Mouse (Mus musculus): Measurements from ENCODE around the gene Mccc1. TPM values are rescaled to one million over a fixed set of nuclear protein-coding genes. Genes with fewer than 3 reads are reported as not detected.

The Mccc1 gene
- polyA plus RNA-seq, 1 experiment from 2014 or later = 35.7 TPM

GRCm38 (mm10) chr3:35971149-35971548 is 29.3 kb downstream of the Mccc1 start:
- 93% methylated on average over 12 of the region's 12 CpGs for WGBS
- H3K4me2 ChIP-seq (replicated peaks; ENCODE audit: low read depth, low read length) = no peak overlapping the region
- no peaks in the 10 kb centered on the region for H3K36me3 ChIP-seq (ENCODE audit: control insufficient read depth, insufficient read depth, low read length)
- no peaks in the 10 kb centered on the region for H3K27me3 ChIP-seq (ENCODE audit: control insufficient read depth, insufficient read depth, low read length)
- DNase-seq (ENCODE audit: low spot score) = no peak
- no peak overlapping the region for H3K27ac ChIP-seq (ENCODE audit: low read depth, low read length)
- no peak overlapping the region for H3K9ac ChIP-seq (ENCODE audit: low read depth, low read length)
- no peaks in the 10 kb centered on the region for H3K9me3 ChIP-seq (ENCODE audit: control insufficient read depth, low read length)
- H3K4me1 ChIP-seq (replicated peaks; ENCODE audit: control insufficient read depth, insufficient read depth, low read length) = no peaks in the 10 kb centered on the region
- H3K4me3 ChIP-seq (ENCODE audit: low read depth, low read length) = no peak overlapping the region
- ATAC-seq (ENCODE audit: low FRiP score) = no peak

DNA sequence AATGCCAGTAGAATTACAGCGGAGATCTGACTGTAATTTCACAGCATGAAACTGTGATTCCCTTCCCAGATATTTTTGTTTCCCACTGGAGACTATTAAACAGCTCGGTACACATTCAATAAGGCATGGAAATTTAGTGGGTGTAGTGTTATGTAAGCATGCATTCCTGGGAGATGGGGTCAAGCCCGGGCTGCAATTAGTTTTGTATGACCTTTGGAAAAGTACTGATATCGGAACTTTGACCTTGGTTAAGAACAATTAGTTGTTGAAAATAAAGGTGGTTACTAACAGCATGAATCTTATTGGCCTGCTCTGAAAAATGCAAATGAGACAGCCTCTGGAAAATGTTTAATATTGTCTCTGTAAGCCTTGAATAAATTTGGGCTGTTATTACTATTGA is 30.0 kb downstream of the Mccc1 start:
- DNase-seq (ENCODE audit: low spot score) (no peak), ATAC-seq (ENCODE audit: low FRiP score) (no peak)
- no peak overlapping the region for H3K4me3 ChIP-seq (ENCODE audit: low read depth, low read length)
- H3K4me2 ChIP-seq (replicated peaks; ENCODE audit: low read depth, low read length) = no peak overlapping the region
- WGBS = 89% methylated on average over 4 of the region's 4 CpGs
- no peak overlapping the region for H3K27ac ChIP-seq (ENCODE audit: low read depth, low read length)
- no peaks in the 10 kb centered on the region for H3K9me3 ChIP-seq (ENCODE audit: control insufficient read depth, low read length)
- H3K27me3 ChIP-seq (ENCODE audit: control insufficient read depth, insufficient read depth, low read length) = no peaks in the 10 kb centered on the region
- H3K36me3 ChIP-seq (ENCODE audit: control insufficient read depth, insufficient read depth, low read length) = no peaks in the 10 kb centered on the region
- H3K9ac ChIP-seq (ENCODE audit: low read depth, low read length) = no peak overlapping the region
- H3K4me1 ChIP-seq (replicated peaks; ENCODE audit: control insufficient read depth, insufficient read depth, low read length) = no peaks in the 10 kb centered on the region

GRCm38 (mm10) chr3:35967366-35967921 is 33.0 kb downstream of the Mccc1 start:
- DNase-seq (ENCODE audit: low spot score) = no peak
- WGBS = 96% methylated on average over 8 of the region's 8 CpGs
- H3K4me2 ChIP-seq (replicated peaks; ENCODE audit: low read depth, low read length) = no peak overlapping the region
- no peaks in the 10 kb centered on the region for H3K4me1 ChIP-seq (replicated peaks; ENCODE audit: control insufficient read depth, insufficient read depth, low read length)
- no peaks in the 10 kb centered on the region; the same call in 1 of the 2 replicates for H3K36me3 ChIP-seq (ENCODE audit: control insufficient read depth, insufficient read depth, low read length)
- H3K27ac ChIP-seq (ENCODE audit: low read depth, low read length) = no peak overlapping the region
- H3K27me3 ChIP-seq (ENCODE audit: control insufficient read depth, insufficient read depth, low read length) = no peaks in the 10 kb centered on the region
- H3K9ac ChIP-seq (ENCODE audit: low read depth, low read length) = no peak overlapping the region
- no peak for ATAC-seq (ENCODE audit: low FRiP score)
- no peaks in the 10 kb centered on the region for H3K9me3 ChIP-seq (ENCODE audit: control insufficient read depth, low read length)
- no peak overlapping the region for H3K4me3 ChIP-seq (ENCODE audit: low read depth, low read length)

- no peak overlapping the region for H3K27ac ChIP-seq (ENCODE audit: low read depth, low read length)
- H3K27me3 ChIP-seq (ENCODE audit: control insufficient read depth, insufficient read depth, low read length) = no peaks in the 10 kb centered on the region
- DNase-seq (ENCODE audit: low spot score) (no peak), ATAC-seq (ENCODE audit: low FRiP score) (no peak)
- H3K36me3 ChIP-seq (ENCODE audit: control insufficient read depth, insufficient read depth, low read length) = no peaks in the 10 kb centered on the region; the same call in 1 of the 2 replicates
- no peak overlapping the region for H3K4me2 ChIP-seq (replicated peaks; ENCODE audit: low read depth, low read length)
- H3K9me3 ChIP-seq (ENCODE audit: control insufficient read depth, low read length) = no peaks in the 10 kb centered on the region
- H3K4me3 ChIP-seq (ENCODE audit: low read depth, low read length) = no peak overlapping the region
- no peaks in the 10 kb centered on the region for H3K4me1 ChIP-seq (replicated peaks; ENCODE audit: control insufficient read depth, insufficient read depth, low read length)
- no peak overlapping the region for H3K9ac ChIP-seq (ENCODE audit: low read depth, low read length)
- 89% methylated on average over 2 of the region's 2 CpGs for WGBS
Measured at GRCm38 (mm10) chr3:35966493-35966892, 34.0 kb downstream of the Mccc1 start.

DNA sequence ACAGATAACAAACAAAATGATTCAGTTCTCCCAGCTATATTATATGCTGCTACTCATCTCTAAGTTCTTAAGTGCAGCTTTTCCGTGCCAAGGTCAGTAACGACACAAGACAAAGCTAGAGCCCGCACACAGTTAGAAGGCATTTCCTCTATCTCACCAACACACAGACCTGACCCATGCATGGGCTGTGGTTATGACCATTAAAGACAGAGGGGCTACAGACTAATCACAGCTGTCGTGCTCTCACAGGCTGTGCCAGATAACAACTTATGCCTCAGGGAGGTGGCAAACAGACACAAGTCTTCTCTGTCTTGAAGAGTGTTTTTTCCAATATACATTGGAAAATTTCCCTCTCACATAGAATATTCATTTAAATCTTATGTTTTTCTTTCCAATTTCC is 35.5 kb downstream of the Mccc1 start:
- DNase-seq (ENCODE audit: low spot score) (no peak), ATAC-seq (ENCODE audit: low FRiP score) (no peak)
- Histone ChIP-seq H3K27ac (ENCODE audit: low read depth, low read length) (no peak overlapping the region), H3K36me3 (ENCODE audit: control insufficient read depth, insufficient read depth, low read length) (no peaks in the 10 kb centered on the region; the same call in 1 of the 2 replicates), H3K4me2 (replicated peaks; ENCODE audit: low read depth, low read length) (no peak overlapping the region), H3K4me3 (ENCODE audit: low read depth, low read length) (no peak overlapping the region), H3K9me3 (ENCODE audit: control insufficient read depth, low read length) (no peaks in the 10 kb centered on the region), H3K9ac (ENCODE audit: low read depth, low read length) (no peak overlapping the region), H3K4me1 (replicated peaks; ENCODE audit: control insufficient read depth, insufficient read depth, low read length) (no peaks in the 10 kb centered on the region), H3K27me3 (ENCODE audit: control insufficient read depth, insufficient read depth, low read length) (no peaks in the 10 kb centered on the region)
- 92% methylated on average over 4 of the region's 4 CpGs for WGBS

DNA sequence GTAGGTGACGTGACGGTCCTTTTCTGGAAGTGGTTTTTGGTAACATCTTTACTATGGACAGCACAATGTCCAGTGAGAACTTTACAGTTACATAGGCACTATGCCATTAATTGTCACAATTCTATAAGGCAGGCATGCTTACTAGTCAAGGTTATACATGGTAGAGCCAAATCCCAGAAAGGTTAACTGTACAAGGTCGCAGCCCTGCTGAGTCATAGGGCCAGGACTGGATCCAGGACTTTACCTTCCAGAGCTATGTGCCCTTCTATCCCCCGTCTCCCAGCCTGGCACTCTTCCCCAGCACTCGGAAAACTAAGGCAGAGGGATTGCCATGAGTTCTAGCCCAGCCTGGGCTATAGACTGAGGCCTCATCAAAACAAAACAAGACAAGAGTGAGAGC is 36.6 kb downstream of the Mccc1 start:
- Histone ChIP-seq H3K4me3 (ENCODE audit: low read depth, low read length) (no peak overlapping the region), H3K27ac (ENCODE audit: low read depth, low read length) (no peak overlapping the region), H3K4me1 (replicated peaks; ENCODE audit: control insufficient read depth, insufficient read depth, low read length) (no peaks in the 10 kb centered on the region), H3K4me2 (replicated peaks; ENCODE audit: low read depth, low read length) (no peak overlapping the region), H3K27me3 (ENCODE audit: control insufficient read depth, insufficient read depth, low read length) (no peaks in the 10 kb centered on the region), H3K9ac (ENCODE audit: low read depth, low read length) (no peak overlapping the region), H3K36me3 (ENCODE audit: control insufficient read depth, insufficient read depth, low read length) (no peaks in the 10 kb centered on the region; the same call in 1 of the 2 replicates), H3K9me3 (ENCODE audit: control insufficient read depth, low read length) (no peaks in the 10 kb centered on the region)
- ATAC-seq (ENCODE audit: low FRiP score) (no peak), DNase-seq (ENCODE audit: low spot score) (no peak)
- 90% methylated on average over 5 of the region's 5 CpGs for WGBS

DNA sequence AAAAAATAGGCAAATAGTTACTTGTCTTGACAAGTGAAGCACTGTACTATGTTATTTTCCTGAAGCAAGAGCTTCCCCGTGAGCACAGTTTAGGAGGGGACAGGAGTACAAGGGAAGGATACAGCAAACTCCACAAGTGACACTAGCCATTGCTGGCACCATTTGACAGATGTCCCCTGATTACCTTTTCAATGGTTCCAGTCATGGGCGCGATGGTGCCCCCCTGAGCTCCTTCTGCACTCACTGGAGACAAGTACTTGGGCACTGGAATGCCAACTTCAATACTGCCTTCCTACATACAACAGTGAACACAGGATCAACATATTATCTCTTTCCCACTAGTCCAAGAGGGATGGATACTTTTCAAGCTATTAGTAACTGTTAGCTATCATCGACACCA is 37.1 kb downstream of the Mccc1 start:
- H3K9me3 ChIP-seq (ENCODE audit: control insufficient read depth, low read length) = no peaks in the 10 kb centered on the region
- H3K36me3 ChIP-seq (ENCODE audit: control insufficient read depth, insufficient read depth, low read length) = no peaks in the 10 kb centered on the region; the same call in 1 of the 2 replicates
- no peak overlapping the region for H3K9ac ChIP-seq (ENCODE audit: low read depth, low read length)
- no peak for ATAC-seq (ENCODE audit: low FRiP score)
- H3K4me1 ChIP-seq (replicated peaks; ENCODE audit: control insufficient read depth, insufficient read depth, low read length) = no peaks in the 10 kb centered on the region
- H3K27ac ChIP-seq (ENCODE audit: low read depth, low read length) = no peak overlapping the region
- H3K4me2 ChIP-seq (replicated peaks; ENCODE audit: low read depth, low read length) = no peak overlapping the region
- 91% methylated on average over 4 of the region's 4 CpGs for WGBS
- H3K27me3 ChIP-seq (ENCODE audit: control insufficient read depth, insufficient read depth, low read length) = no peaks in the 10 kb centered on the region
- DNase-seq (ENCODE audit: low spot score) = no peak
- no peak overlapping the region for H3K4me3 ChIP-seq (ENCODE audit: low read depth, low read length)

DNA sequence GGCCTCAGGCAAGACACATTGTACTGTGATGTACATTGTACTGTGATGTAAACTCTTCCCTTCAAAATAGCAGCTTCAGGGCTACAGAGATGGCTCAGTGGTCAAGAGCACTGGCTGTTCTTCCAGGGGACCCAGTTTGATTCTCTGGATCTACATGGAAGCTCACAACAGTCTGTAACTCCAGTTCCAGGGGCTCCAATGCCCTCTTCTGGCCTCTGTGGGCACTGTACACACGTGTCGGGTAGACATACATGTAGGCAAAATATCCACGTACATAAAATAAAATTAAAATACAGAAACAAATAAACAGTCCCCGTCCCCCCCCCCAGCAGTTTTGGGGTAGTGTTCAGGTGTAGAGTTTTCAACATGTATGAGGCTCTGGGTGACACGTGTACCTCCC is 37.5 kb downstream of the Mccc1 start:
- H3K36me3 ChIP-seq (ENCODE audit: control insufficient read depth, insufficient read depth, low read length) = no peaks in the 10 kb centered on the region; the same call in 1 of the 2 replicates
- no peak overlapping the region for H3K9ac ChIP-seq (ENCODE audit: low read depth, low read length)
- no peaks in the 10 kb centered on the region for H3K9me3 ChIP-seq (ENCODE audit: control insufficient read depth, low read length)
- DNase-seq (ENCODE audit: low spot score) (no peak), ATAC-seq (ENCODE audit: low FRiP score) (no peak)
- 89% methylated on average over 5 of the region's 5 CpGs for WGBS
- no peak overlapping the region for H3K4me2 ChIP-seq (replicated peaks; ENCODE audit: low read depth, low read length)
- no peak overlapping the region for H3K27ac ChIP-seq (ENCODE audit: low read depth, low read length)
- no peak overlapping the region for H3K4me3 ChIP-seq (ENCODE audit: low read depth, low read length)
- no peaks in the 10 kb centered on the region for H3K4me1 ChIP-seq (replicated peaks; ENCODE audit: control insufficient read depth, insufficient read depth, low read length)
- no peaks in the 10 kb centered on the region for H3K27me3 ChIP-seq (ENCODE audit: control insufficient read depth, insufficient read depth, low read length)

DNA sequence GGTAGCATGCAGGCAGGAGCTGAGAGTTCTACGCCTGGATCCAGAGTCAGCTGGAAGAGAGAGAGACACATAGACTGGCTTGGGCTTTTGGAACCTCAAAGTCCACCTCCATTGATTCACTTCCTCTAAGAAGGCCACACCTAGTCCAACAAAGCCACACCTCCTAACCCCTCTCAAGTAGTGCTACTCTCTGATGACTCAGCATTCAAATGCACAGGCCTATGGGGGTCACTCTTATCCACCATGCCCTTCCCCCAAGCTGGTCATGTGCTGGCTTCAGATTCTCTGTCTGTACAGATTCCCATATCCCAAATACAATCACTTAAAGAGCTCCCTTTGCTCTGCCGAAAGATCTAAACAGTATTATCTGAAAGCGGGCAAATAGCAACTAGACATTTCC is 43.2 kb downstream of the Mccc1 start:
- H3K4me3 ChIP-seq (ENCODE audit: low read depth, low read length) = no peak overlapping the region
- no peak for ATAC-seq (ENCODE audit: low FRiP score)
- WGBS = 88% methylated on average over 3 of the region's 3 CpGs
- no peak overlapping the region for H3K27ac ChIP-seq (ENCODE audit: low read depth, low read length)
- no peaks in the 10 kb centered on the region for H3K4me1 ChIP-seq (replicated peaks; ENCODE audit: control insufficient read depth, insufficient read depth, low read length)
- no peak overlapping the region for H3K4me2 ChIP-seq (replicated peaks; ENCODE audit: low read depth, low read length)
- no peak for DNase-seq (ENCODE audit: low spot score)
- no peak overlapping the region for H3K9ac ChIP-seq (ENCODE audit: low read depth, low read length)
- no peaks in the 10 kb centered on the region for H3K36me3 ChIP-seq (ENCODE audit: control insufficient read depth, insufficient read depth, low read length)
- no peaks in the 10 kb centered on the region for H3K27me3 ChIP-seq (ENCODE audit: control insufficient read depth, insufficient read depth, low read length)
- no peaks in the 10 kb centered on the region for H3K9me3 ChIP-seq (ENCODE audit: control insufficient read depth, low read length)
